Mouse (Mus musculus) embryonic facial prominence, embryonic 13.5 days (tissue): ENCODE measurements around the gene Ccdc28b. TPM values are rescaled to one million over a fixed set of nuclear protein-coding genes. Genes with fewer than 3 reads are reported as not detected.

Experiments used
- ATAC-seq: fragments of 200-750 bp; cut with Nextera tagmentation; 2 replicates; pipeline ENCODE4 v1.8.0; 2017; ENCODE audit warnings: low read depth; ENCODE audit not compliant: insufficient number of reproducible peaks, insufficient read depth, low FRiP score, low TSS enrichment
- H3K27ac ChIP-seq: fragments of 300-500 bp; sonication (generic); 2 replicates; pipeline ENCODE4 v1.5.1; 2015; ENCODE audit warnings: moderate library complexity, mild to moderate bottlenecking, inconsistent platforms
- H3K27me3 ChIP-seq: fragments of 300-500 bp; sonication (generic); 2 replicates; pipeline ENCODE4 v1.6.1; 2015; ENCODE audit warnings: mild to moderate bottlenecking, inconsistent platforms
- H3K36me3 ChIP-seq: fragments of 300-500 bp; sonication (generic); 2 replicates; pipeline ENCODE4 v1.6.1; 2015; ENCODE audit warnings: mild to moderate bottlenecking, inconsistent platforms
- H3K4me1 ChIP-seq: fragments of 300-500 bp; sonication (generic); 2 replicates; pipeline ENCODE4 v1.6.1; 2015; ENCODE audit warnings: inconsistent platforms
- H3K4me2 ChIP-seq: fragments of 300-500 bp; sonication (generic); 2 replicates; pipeline ENCODE4 v1.6.1; 2015; ENCODE audit warnings: moderate library complexity, mild to moderate bottlenecking, inconsistent platforms
- H3K4me3 ChIP-seq: fragments of 300-500 bp; sonication (generic); 2 replicates; pipeline ENCODE4 v1.5.1; 2015; ENCODE audit warnings: mild to moderate bottlenecking, inconsistent platforms
- H3K9ac ChIP-seq: fragments of 300-500 bp; sonication (generic); 2 replicates; pipeline ENCODE4 v1.6.1; 2015; ENCODE audit warnings: mild to moderate bottlenecking, inconsistent platforms
- H3K9me3 ChIP-seq: fragments of 300-500 bp; sonication (generic); 2 replicates; pipeline ENCODE4 v1.6.1; 2016; ENCODE audit warnings: inconsistent platforms
- WGBS: fragments of 180-500 bp; shearing (Covaris S2); methylation state at CpG from one replicate; pipeline ENCODE4 v1.1.7; 2015; ENCODE audit warnings: mixed read lengths; 5-methylcytosine and 5-hydroxymethylcytosine counted together
- polyA plus RNA-seq: library from polyadenylated mRNA; unstranded; fragments of >200 nt; fragmentation: Nextera tagmentation; extraction: Ambion mirVana; gene quantifications from 2 replicates; pipeline ENCODE4 v1.2.1, GENCODE M21; 2015

Ccdc28b gene
- polyA plus RNA-seq, 1 experiment from 2014 or later = 69.7 TPM

- H3K4me3 ChIP-seq = peak overlapping the region; percentile 69
- H3K9ac ChIP-seq = peak overlapping the region; percentile 85
- H3K27me3 ChIP-seq = no peaks in the 10 kb centered on the region
- H3K27ac ChIP-seq = peak overlapping the region; percentile 93; the same call in 1 of the 2 replicates
- ATAC-seq = no peak
- peaks cover 44% of the 10 kb centered on the region for H3K4me1 ChIP-seq
- H3K4me2 ChIP-seq = peak overlapping the region; percentile 85
- 83% methylated on average over 11 of the region's 11 CpGs for whole genome bisulfite sequencing
- H3K36me3 ChIP-seq = peaks cover 31% of the 10 kb centered on the region
- H3K9me3 ChIP-seq = no peaks in the 10 kb centered on the region
Observed at GRCm38 (mm10) chr4:129622120-129622802, 1.5 kb downstream of the Ccdc28b start.

- Histone ChIP-seq H3K36me3 (peaks cover 30% of the 10 kb centered on the region), H3K9ac (no peak overlapping the region), H3K4me3 (no peak overlapping the region), H3K4me2 (no peak overlapping the region), H3K27ac (no peak overlapping the region), H3K4me1 (peaks cover 44% of the 10 kb centered on the region), H3K9me3 (no peaks in the 10 kb centered on the region), H3K27me3 (no peaks in the 10 kb centered on the region)
- 72% methylated on average over 8 of the region's 8 CpGs for WGBS
- ATAC-seq = no peak
Observed at GRCm38 (mm10) chr4:129621283-129621841, 2.4 kb downstream of the Ccdc28b start.

GRCm38 (mm10) chr4:129620419-129621282, 3.1 kb downstream of the Ccdc28b start:
- Histone ChIP-seq H3K27ac (no peak overlapping the region), H3K4me1 (peaks cover 39% of the 10 kb centered on the region), H3K4me2 (no peak overlapping the region), H3K9me3 (no peaks in the 10 kb centered on the region), H3K27me3 (no peaks in the 10 kb centered on the region), H3K4me3 (no peak overlapping the region), H3K9ac (no peak overlapping the region), H3K36me3 (peaks cover 30% of the 10 kb centered on the region)
- WGBS = 88% methylated on average over 11 of the region's 11 CpGs
- no peak for ATAC-seq

- H3K27me3 ChIP-seq = no peaks in the 10 kb centered on the region
- H3K9me3 ChIP-seq = no peaks in the 10 kb centered on the region
- WGBS = 4% methylated on average over 44 of the region's 44 CpGs
- peak within 1 kb of the TSS; percentile 86 for H3K4me2 ChIP-seq
- peaks cover 29% of the 10 kb centered on the region for H3K36me3 ChIP-seq
- ATAC-seq = peak; percentile 80
- peak within 1 kb of the TSS; percentile 89 for H3K27ac ChIP-seq
- peak within 1 kb of the TSS; percentile 93 for H3K9ac ChIP-seq
- peak within 1 kb of the TSS; percentile 63 for H3K4me3 ChIP-seq
- peaks cover 25% of the 10 kb centered on the region for H3K4me1 ChIP-seq
Observed at GRCm38 (mm10) chr4:129618786-129619691, 4.7 kb downstream of the Ccdc28b start, which contains the start of gene Iqcc. Iqcc (minus strand) TSS chr4:129619099.

GRCm38 (mm10) chr4:129618031-129618430, 5.7 kb downstream of the Ccdc28b start:
- 94% methylated on average over 5 of the region's 5 CpGs for WGBS
- no peak for ATAC-seq
- peaks cover 22% of the 10 kb centered on the region for H3K4me1 ChIP-seq
- H3K36me3 ChIP-seq = peaks cover 29% of the 10 kb centered on the region
- no peaks in the 10 kb centered on the region for H3K27me3 ChIP-seq
- no peaks in the 10 kb centered on the region for H3K9me3 ChIP-seq
- peak overlapping the region; percentile 63 for H3K4me3 ChIP-seq
- no peak overlapping the region for H3K27ac ChIP-seq
- peak overlapping the region; percentile 86 for H3K4me2 ChIP-seq
- peak overlapping the region; percentile 93 for H3K9ac ChIP-seq

- Histone ChIP-seq H3K9ac (no peak overlapping the region), H3K4me3 (no peak overlapping the region), H3K27ac (no peak overlapping the region), H3K4me2 (no peak overlapping the region), H3K4me1 (peaks cover 13% of the 10 kb centered on the region), H3K27me3 (no peaks in the 10 kb centered on the region), H3K36me3 (peaks cover 27% of the 10 kb centered on the region), H3K9me3 (no peaks in the 10 kb centered on the region)
- 94% methylated on average over 7 of the region's 7 CpGs for WGBS
- ATAC-seq = no peak
Observed at GRCm38 (mm10) chr4:129617121-129617641, 6.6 kb downstream of the Ccdc28b start.

- Histone ChIP-seq H3K9me3 (no peaks in the 10 kb centered on the region), H3K9ac (0 out of 2 replicates have a peak overlapping the region, but pooled peaks have one; percentile 11), H3K4me3 (no peak overlapping the region), H3K27me3 (no peaks in the 10 kb centered on the region), H3K36me3 (peaks cover 26% of the 10 kb centered on the region), H3K27ac (no peak overlapping the region), H3K4me1 (peaks cover 10% of the 10 kb centered on the region), H3K4me2 (no peak overlapping the region)
- 90% methylated on average over 3 of the region's 3 CpGs for WGBS
- ATAC-seq = no peak
Observed at GRCm38 (mm10) chr4:129616631-129617030, 7.1 kb downstream of the Ccdc28b start.

- Histone ChIP-seq H3K9me3 (no peaks in the 10 kb centered on the region), H3K4me2 (no peak overlapping the region), H3K27me3 (no peaks in the 10 kb centered on the region), H3K4me1 (peaks cover 10% of the 10 kb centered on the region), H3K27ac (no peak overlapping the region), H3K9ac (no peak overlapping the region), H3K36me3 (peaks cover 21% of the 10 kb centered on the region), H3K4me3 (no peak overlapping the region)
- WGBS = 89% methylated on average over 9 of the region's 9 CpGs
- ATAC-seq = no peak
Observed at GRCm38 (mm10) chr4:129615801-129616290, 7.9 kb downstream of the Ccdc28b start.

GRCm38 (mm10) chr4:129614093-129614492, 9.7 kb downstream of the Ccdc28b start, which contains the start of gene Dcdc2b:
Dcdc2b (minus strand) TSS chr4:129614257.
- H3K27ac ChIP-seq = 0 out of 2 replicates have a peak within 1 kb of the TSS, but pooled peaks have one; percentile 4
- no peak within 1 kb of the TSS for H3K4me2 ChIP-seq
- 89% methylated on average over 6 of the region's 6 CpGs for WGBS
- peaks cover 10% of the 10 kb centered on the region for H3K4me1 ChIP-seq
- no peaks in the 10 kb centered on the region for H3K9me3 ChIP-seq
- no peak within 1 kb of the TSS for H3K9ac ChIP-seq
- H3K27me3 ChIP-seq = no peaks in the 10 kb centered on the region
- H3K36me3 ChIP-seq = peaks cover 27% of the 10 kb centered on the region
- no peak within 1 kb of the TSS for H3K4me3 ChIP-seq
- ATAC-seq = no peak

GRCm38 (mm10) chr4:129610472-129610871, 13.3 kb downstream of the Ccdc28b start:
- WGBS = 70% methylated on average over 4 of the region's 4 CpGs
- no peak overlapping the region for H3K9ac ChIP-seq
- peaks cover 37% of the 10 kb centered on the region for H3K36me3 ChIP-seq
- no peak overlapping the region for H3K4me2 ChIP-seq
- peak; percentile 54; the same call in 1 of the 2 replicates for ATAC-seq
- H3K27me3 ChIP-seq = no peaks in the 10 kb centered on the region
- no peak overlapping the region for H3K4me3 ChIP-seq
- H3K4me1 ChIP-seq = 0 out of 2 replicates have a peak, but pooled peaks cover 2% of the 10 kb centered on the region
- no peak overlapping the region for H3K27ac ChIP-seq
- H3K9me3 ChIP-seq = no peaks in the 10 kb centered on the region
